Mouse (Mus musculus) lung, postnatal 0 days (tissue): ENCODE measurements around the gene Tnni1. TPM values are rescaled to one million over a fixed set of nuclear protein-coding genes. Genes with fewer than 3 reads are reported as not detected.

Source experiments
- ATAC-seq: fragments of 200-750 bp; cut with Nextera tagmentation; 2 replicates; pipeline ENCODE4 v1.8.0; 2017; ENCODE audit warnings: moderate library complexity
- DNase-seq: peaks from one replicate; pipeline ENCODE4 v3.0.0-alpha.2; 2016; ENCODE audit warnings: low spot score
- H3K27ac ChIP-seq: fragments of 300-500 bp; sonication (generic); 2 replicates; pipeline ENCODE4 v1.5.1; 2014; ENCODE audit warnings: antibody characterized with exemption, mild to moderate bottlenecking, low read length, mixed read lengths
- H3K27me3 ChIP-seq: fragments of 300-500 bp; sonication (generic); replicated peaks from 2 replicates; pipeline ENCODE4 v1.6.1; 2014; ENCODE audit warnings: low read length, mixed read lengths; ENCODE audit not compliant: insufficient read depth
- H3K36me3 ChIP-seq: fragments of 300-500 bp; sonication (generic); 2 replicates; pipeline ENCODE4 v1.6.1; 2014; ENCODE audit warnings: low read length, mixed read lengths; ENCODE audit not compliant: insufficient read depth
- H3K4me1 ChIP-seq: fragments of 300-500 bp; sonication (generic); 2 replicates; pipeline ENCODE4 v1.6.1; 2014; ENCODE audit warnings: antibody characterized with exemption, low read depth, low read length, mixed read lengths; ENCODE audit not compliant: insufficient read depth
- H3K4me2 ChIP-seq: fragments of 300-500 bp; sonication (generic); replicated peaks from 2 replicates; pipeline ENCODE4 v1.6.1; 2014; ENCODE audit warnings: low read depth, mild to moderate bottlenecking, low read length, moderate library complexity, mixed read lengths
- H3K4me3 ChIP-seq: fragments of 300-500 bp; sonication (generic); 2 replicates; pipeline ENCODE4 v1.5.1; 2014; ENCODE audit warnings: low read depth, low read length
- H3K9ac ChIP-seq: fragments of 300-500 bp; sonication (generic); replicated peaks from 2 replicates; pipeline ENCODE4 v1.6.1; 2014; ENCODE audit warnings: low read depth, mild to moderate bottlenecking
- H3K9me3 ChIP-seq: fragments of 300-500 bp; sonication (generic); 2 replicates; pipeline ENCODE4 v1.6.1; 2016; ENCODE audit warnings: low read length, mixed read lengths
- CTCF ChIP-seq: IDR thresholded peaks from 2 replicates; pipeline ENCODE4 v1.5.1; 2016; ENCODE audit warnings: antibody characterized with exemption, mild to moderate bottlenecking
- EP300 ChIP-seq: IDR thresholded peaks from 2 replicates; pipeline ENCODE4 v1.6.1; 2016; ENCODE audit warnings: antibody characterized with exemption, mild to moderate bottlenecking, control low read depth
- WGBS: fragments of 180-500 bp; shearing (Covaris S2); extraction: QIAGEN DNeasy Blood & Tissue Kit; methylation state at CpG from one replicate; pipeline ENCODE4 v1.1.7; 2014; 5-methylcytosine and 5-hydroxymethylcytosine counted together
- polyA plus RNA-seq: library from polyadenylated mRNA; unstranded; fragments of >200 nt; fragmentation: Nextera tagmentation; extraction: Ambion mirVana; gene quantifications from 2 replicates; pipeline ENCODE4 v1.2.1, GENCODE M21; 2015

Tnni1 gene
- polyA plus RNA-seq, 1 experiment from 2014 or later = 26.1 TPM

GRCm38 (mm10) chr1:135755913-135756312, 23.3 kb upstream of the Tnni1 start:
- Histone ChIP-seq H3K27me3 (no peaks in the 10 kb centered on the region), H3K36me3 (peaks cover 9% of the 10 kb centered on the region; the same call in 1 of the 2 replicates), H3K4me2 (no peak overlapping the region), H3K27ac (no peak overlapping the region), H3K4me1 (0 out of 2 replicates have a peak, but pooled peaks cover 2% of the 10 kb centered on the region), H3K4me3 (no peak overlapping the region), H3K9me3 (no peaks in the 10 kb centered on the region), H3K9ac (no peak overlapping the region)
- DNase-seq = no peak
- WGBS = 74% methylated on average over 3 of the region's 3 CpGs
- TF ChIP-seq CTCF (no peak), EP300 (no peak)
- ATAC-seq = no peak

DNA sequence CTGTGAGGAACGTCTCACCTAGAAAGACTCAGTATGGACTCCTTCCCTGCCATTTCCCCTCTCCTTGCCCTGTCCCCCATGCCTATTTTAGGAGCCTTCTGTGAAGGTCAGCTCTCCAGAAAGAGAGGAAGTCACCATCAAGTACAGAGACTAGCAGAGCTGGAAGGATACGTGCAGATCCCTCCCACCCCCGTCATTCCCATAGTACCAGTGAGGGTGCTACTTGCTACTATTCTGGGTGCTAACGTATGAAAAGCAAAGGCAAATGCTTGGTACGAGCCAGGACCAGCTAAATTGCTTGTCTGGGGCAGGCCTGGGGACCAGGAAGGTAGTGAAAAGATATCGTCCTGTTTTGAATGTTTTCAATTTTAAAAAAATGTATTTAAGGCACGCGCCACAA, 21.9 kb upstream of the Tnni1 start:
- no peak overlapping the region for H3K4me3 ChIP-seq
- no peaks in the 10 kb centered on the region for H3K36me3 ChIP-seq
- no peak overlapping the region for H3K9ac ChIP-seq
- H3K4me1 ChIP-seq = 0 out of 2 replicates have a peak, but pooled peaks cover 2% of the 10 kb centered on the region
- H3K4me2 ChIP-seq = no peak overlapping the region
- ATAC-seq = no peak
- H3K9me3 ChIP-seq = no peaks in the 10 kb centered on the region
- no peak for DNase-seq
- no peak overlapping the region for H3K27ac ChIP-seq
- 64% methylated on average over 8 of the region's 8 CpGs for WGBS
- H3K27me3 ChIP-seq = no peaks in the 10 kb centered on the region
- TF ChIP-seq CTCF (no peak), EP300 (no peak)

DNA sequence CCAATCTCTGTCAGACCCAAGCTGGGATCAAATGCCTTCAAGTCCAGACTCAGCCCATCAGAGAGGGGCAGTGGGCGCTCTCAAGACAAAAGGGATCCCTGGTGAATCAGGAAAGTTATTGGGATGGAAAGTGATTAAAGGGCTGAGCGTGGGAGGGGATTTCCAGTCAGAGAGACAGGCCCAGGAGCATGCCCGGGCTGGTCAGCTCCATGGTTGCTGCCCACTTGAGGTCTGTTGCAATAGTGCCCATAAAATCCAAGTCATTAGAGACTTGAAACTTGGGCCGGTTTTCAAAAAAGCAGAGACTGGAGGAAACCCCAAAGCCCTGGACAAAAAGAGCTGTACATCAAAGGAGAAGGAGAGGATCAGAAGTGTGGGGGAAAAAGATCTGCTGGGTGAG, 19.5 kb upstream of the Tnni1 start:
- Histone ChIP-seq H3K27ac (no peak overlapping the region), H3K9me3 (no peaks in the 10 kb centered on the region), H3K27me3 (no peaks in the 10 kb centered on the region), H3K4me2 (no peak overlapping the region), H3K9ac (no peak overlapping the region), H3K4me1 (0 out of 2 replicates have a peak, but pooled peaks cover 2% of the 10 kb centered on the region), H3K4me3 (no peak overlapping the region), H3K36me3 (no peaks in the 10 kb centered on the region)
- TF ChIP-seq CTCF = no peak
- no peak for TF ChIP-seq EP300
- DNase-seq (no peak), ATAC-seq (no peak)
- 62% methylated on average over 4 of the region's 4 CpGs for whole genome bisulfite sequencing

DNA sequence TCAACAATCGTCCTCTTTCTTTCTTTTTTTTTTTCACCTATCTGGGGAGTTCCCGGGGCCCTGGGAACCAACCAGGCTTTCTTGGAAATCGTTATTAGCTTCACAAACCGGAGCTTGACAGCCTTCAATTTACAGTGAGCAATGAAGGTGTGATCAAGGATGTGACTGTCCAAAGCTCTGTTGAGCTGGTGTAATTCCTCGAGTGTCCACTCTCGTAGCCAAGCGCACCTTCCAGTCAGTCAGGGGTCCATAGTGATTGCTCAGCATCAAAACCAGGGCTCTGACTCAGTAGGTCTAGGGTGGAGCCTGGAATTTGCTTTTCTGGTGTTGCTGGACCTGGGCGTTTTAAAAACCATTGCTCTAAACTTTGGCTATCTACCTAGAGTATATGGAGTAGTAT, 19.0 kb upstream of the Tnni1 start:
- ATAC-seq (no peak), DNase-seq (no peak)
- Histone ChIP-seq H3K4me3 (no peak overlapping the region), H3K4me1 (peaks cover 4% of the 10 kb centered on the region; the same call in 1 of the 2 replicates), H3K27me3 (no peaks in the 10 kb centered on the region), H3K36me3 (no peaks in the 10 kb centered on the region), H3K4me2 (no peak overlapping the region), H3K27ac (no peak overlapping the region), H3K9me3 (no peaks in the 10 kb centered on the region), H3K9ac (no peak overlapping the region)
- 58% methylated on average over 8 of the region's 8 CpGs for WGBS
- TF ChIP-seq EP300 = no peak
- peak; percentile 49 for TF ChIP-seq CTCF

DNA sequence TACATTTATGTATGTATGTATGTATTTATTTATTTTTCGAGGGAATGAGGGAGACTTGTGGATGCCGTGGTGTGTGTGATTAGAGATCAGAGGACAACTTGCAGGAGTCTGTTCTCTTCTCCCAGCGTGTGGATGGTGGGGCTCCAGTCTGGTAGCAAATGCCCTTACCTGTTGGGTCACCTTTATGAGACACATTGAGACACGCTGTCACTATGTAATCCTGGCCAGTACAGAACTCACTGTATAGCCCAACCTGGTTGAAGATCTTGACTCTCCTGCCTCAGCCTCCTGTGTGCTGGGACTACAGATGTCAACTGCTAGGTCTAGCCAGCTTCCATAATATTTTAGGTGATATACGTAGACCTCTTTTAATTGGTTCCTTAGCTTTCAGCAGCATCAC, 17.5 kb upstream of the Tnni1 start:
- TF ChIP-seq CTCF (no peak), EP300 (no peak)
- Histone ChIP-seq H3K4me3 (no peak overlapping the region), H3K4me2 (no peak overlapping the region), H3K9ac (no peak overlapping the region), H3K27ac (no peak overlapping the region), H3K4me1 (peaks cover 11% of the 10 kb centered on the region; the same call in 1 of the 2 replicates), H3K36me3 (no peaks in the 10 kb centered on the region), H3K27me3 (no peaks in the 10 kb centered on the region), H3K9me3 (no peaks in the 10 kb centered on the region)
- no peak for ATAC-seq
- DNase-seq = no peak
- 83% methylated on average over 5 of the region's 5 CpGs for WGBS

- H3K27me3 ChIP-seq = no peaks in the 10 kb centered on the region
- peak; percentile 65 for ATAC-seq
- no peak overlapping the region for H3K4me2 ChIP-seq
- H3K9me3 ChIP-seq = no peaks in the 10 kb centered on the region
- no peak overlapping the region for H3K4me3 ChIP-seq
- H3K36me3 ChIP-seq = no peaks in the 10 kb centered on the region
- TF ChIP-seq CTCF (no peak), EP300 (peak; percentile 72; the same call in 1 of the 2 replicates)
- H3K4me1 ChIP-seq = peaks cover 14% of the 10 kb centered on the region; the same call in 1 of the 2 replicates
- WGBS = 55% methylated on average over 9 of the region's 9 CpGs
- DNase-seq = peak; percentile 79
- H3K27ac ChIP-seq = peak overlapping the region; percentile 73
- no peak overlapping the region for H3K9ac ChIP-seq
These were observed 15.6 kb upstream of the Tnni1 start for GRCm38 (mm10) chr1:135763503-135764205.
